Mouse (Mus musculus) heart, postnatal 0 days (tissue): ENCODE measurements around the gene Oxsr1.

ENCODE experiments used
- CTCF ChIP-seq: IDR thresholded peaks from 2 replicates; pipeline ENCODE4 v1.5.1; 2016; ENCODE audit warnings: antibody characterized with exemption, control low read depth, low read depth
- EP300 ChIP-seq: IDR thresholded peaks from 2 replicates; pipeline ENCODE4 v1.6.1; 2016; ENCODE audit warnings: antibody characterized with exemption, low read depth

DNA sequence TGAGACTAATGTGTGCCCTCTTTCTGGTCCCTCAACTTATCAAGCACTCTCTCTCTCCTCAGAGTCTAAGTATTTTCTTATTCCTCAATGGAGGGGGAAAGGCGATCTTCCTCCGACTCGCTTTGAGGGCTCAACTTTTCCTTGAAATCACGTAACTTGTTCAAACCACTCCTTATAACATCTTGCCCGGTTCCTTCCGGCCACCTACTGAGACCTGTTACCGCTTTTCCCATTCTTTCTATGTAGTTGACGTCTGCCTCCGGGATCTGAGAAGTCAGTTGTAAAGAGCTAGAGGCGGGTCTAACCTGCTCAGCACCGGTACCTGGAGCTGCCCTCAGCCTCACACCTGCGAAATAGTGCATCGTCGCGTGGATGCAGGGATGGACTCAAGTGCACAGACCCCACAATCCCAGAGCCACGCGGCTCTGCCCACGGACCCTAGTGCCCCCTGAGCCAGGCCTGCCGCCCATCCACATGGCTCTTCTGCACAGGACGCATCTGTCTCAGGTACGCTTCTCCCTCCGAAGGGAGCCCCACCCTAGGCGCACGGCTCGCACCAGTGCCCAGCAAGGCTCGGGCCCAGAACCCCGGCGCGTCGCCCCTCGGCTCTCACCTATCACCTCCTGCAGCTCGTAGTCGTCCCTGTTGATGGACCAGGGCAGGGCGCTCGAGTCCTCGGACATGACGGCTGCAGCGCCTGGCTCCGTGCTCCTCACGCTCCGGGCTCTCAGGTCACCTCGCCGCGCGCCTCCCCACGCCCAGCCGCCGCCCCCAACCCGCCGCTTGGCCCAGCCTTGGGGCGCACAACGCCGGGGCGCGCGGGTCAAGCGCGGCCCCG, 616 bp downstream of the Oxsr1 start:
- TF ChIP-seq CTCF (no peak), EP300 (no peak)
